Mouse (Mus musculus): ENCODE measurements around the gene Zbtb18.
"Not testable (repeated sequence)": the region's sequence is repeated elsewhere in the genome, so short reads cannot be mapped to it uniquely, and the experiment has no call there.

Zbtb18 gene

DNA sequence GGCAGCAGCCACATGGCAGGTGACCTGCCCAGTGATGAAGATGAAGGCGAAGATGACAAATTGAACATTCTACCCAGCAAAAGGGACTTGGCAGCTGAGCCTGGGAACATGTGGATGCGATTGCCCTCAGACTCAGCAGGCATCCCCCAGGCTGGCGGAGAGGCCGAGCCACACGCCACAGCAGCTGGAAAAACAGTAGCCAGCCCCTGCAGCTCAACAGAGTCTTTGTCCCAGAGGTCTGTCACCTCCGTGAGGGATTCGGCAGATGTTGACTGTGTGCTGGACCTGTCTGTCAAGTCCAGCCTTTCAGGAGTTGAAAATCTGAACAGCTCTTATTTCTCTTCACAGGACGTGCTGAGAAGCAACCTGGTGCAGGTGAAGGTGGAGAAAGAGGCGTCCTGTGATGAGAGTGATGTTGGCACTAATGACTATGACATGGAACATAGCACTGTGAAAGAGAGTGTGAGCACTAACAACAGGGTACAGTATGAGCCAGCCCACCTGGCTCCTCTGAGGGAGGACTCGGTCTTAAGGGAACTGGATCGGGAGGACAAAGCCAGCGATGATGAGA lies 5.5 kb downstream of the Zbtb18 start:
- no peak for DNase-seq

DNA sequence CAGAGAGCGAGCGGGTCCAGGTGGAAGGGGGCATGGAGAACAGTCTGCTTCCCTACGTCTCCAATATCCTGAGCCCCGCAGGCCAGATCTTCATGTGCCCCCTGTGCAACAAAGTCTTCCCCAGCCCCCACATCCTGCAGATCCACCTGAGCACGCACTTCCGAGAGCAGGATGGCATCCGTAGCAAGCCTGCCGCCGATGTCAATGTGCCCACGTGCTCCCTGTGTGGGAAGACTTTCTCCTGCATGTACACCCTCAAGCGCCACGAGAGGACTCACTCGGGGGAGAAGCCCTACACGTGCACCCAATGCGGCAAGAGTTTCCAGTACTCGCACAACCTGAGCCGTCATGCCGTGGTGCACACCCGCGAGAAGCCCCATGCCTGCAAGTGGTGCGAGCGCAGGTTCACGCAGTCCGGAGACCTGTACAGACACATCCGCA lies 6.0 kb downstream of the Zbtb18 start:
- DNase-seq: peak in 1 of 2 experiments; percentile 4

DNA sequence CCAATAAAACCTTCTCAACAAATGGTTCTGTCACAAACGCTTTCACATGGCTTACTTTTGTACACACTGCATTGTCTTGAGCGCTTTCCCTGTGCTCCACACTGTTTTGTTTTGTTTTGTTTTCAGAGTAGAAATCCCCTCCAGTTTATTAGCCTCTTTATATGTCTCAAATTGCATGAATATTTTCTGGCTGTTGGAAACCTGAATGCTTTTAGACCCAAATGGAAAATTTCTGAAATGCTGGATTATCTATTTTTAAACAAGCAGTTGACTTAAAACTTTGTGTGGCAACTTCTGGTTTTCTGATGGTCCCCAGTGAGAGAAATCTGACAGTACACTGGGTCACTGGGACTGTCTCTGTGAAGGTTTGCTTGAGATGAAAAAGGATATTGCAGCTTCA lies 6.8 kb downstream of the Zbtb18 start:
- no peak for DNase-seq

DNA sequence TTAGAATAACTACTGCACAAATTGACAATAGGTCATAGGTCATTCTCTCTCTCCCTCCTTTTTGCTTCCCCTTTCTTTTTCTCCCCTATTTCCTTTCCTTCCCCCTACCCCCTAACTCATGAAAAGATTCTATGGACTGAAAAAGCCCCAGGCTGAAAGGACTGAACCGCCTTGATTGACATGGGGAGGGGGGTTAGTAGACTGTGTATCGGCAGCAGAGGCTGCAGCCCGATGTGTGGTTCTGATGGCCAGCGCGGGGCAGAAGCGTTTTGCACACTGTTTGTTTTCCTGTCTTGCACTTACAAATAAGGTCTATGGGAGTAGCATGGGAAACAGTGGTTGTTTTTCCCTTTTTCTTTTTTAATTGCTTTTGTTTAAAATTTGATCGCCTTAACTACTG lies 7.7 kb downstream of the Zbtb18 start:
- DNase-seq: not testable (repeated sequence)

DNA sequence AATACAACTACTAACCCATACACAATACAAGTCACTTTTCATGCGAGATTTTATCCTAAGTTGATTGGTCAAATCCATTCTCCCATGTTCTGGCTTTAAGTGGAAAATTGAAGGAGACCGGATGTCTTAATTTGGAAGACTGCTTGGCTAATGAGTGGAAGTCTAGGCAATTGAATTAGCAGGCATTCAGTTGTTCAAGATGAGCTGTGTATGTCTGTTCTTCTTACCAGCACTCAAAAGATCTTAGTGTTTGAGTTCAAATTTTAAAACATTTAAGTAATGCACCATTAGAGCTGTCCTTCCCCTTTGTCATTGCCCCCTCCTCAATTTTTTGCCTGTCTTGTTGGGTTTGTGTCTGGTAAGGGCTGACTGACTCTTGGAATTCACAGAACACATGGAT lies 8.9 kb downstream of the Zbtb18 start:
- no peak for DNase-seq

DNA sequence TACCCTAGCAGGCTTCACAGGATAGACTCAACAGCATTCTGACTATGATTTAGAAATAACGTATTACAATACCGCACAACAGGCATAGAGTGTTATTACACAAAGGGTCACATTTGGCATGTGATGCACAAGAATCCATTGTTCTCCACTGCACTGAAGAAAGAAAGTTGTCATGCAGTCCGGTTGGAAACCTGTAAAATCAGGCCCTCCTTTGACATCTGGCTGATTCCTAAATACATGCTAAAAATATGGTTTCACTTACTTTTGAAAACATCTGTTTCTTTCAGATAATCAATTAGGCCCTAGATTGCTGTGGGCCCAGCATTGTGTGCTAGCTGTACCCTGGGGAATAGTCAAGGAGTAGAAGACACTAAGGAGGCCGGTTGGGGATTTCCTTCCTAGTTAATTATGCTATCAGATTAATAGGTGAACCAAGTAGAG lies 9.9 kb downstream of the Zbtb18 start:
- no peak for DNase-seq

DNA sequence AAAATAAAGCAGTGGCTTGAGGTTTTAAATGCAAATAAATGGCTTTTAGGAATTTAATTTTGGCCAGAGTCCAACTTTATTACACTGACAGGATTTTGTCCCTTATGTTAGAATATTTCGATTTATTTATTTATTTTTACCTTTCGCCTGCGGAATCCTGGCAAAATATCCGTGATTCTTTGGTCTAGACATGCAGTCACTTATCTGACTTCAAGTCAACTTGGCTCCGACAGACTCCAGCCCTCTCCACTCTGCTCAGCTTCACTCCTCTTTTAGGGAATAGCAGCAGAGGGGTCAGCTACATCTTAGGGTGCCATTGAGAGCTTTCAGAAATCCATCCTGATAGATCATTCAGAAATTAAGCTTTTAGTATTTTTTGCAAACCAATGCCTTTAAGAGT lies 10.8 kb downstream of the Zbtb18 start:
- DNase-seq: no peak

DNA sequence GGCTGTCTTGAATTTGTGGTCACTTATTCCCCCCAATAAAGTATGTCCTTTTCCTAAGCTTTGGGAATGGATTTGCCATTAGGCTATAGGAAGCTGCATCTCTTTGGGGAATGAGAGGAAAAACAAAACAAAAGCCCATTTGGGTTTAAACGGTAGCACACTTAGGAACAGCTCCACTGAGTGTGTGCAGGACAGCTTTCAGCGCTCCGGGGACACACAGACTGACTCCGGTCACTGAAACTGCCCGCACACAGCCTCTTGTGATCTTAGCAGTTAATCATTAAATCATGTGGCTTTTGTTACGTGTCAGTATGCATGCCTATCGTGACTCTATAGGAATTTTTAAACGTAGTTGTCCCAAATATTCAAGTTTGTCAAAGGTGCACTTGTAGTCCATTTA lies 11.7 kb downstream of the Zbtb18 start:
- peak; percentile 35 to 42 for DNase-seq

DNA sequence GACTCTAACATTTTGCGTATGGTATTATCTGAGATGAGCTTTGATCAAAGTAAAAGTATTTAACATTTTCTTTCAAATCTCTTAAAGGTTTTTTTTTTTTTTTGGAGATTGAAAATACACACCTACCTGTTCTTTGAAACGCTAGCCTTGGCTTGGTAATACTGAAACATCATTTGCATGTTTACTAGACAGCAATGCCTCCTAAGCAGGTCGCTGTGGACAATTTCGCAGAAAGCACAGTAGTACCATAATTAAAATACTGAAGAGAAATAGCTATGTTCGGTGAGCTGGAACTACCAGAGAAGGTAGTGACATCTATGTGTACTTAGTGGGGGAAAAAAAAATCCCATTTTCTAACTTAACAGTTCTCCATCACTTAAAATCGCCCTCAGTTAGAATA lies 12.3 kb downstream of the Zbtb18 start:
- no peak for DNase-seq

DNA sequence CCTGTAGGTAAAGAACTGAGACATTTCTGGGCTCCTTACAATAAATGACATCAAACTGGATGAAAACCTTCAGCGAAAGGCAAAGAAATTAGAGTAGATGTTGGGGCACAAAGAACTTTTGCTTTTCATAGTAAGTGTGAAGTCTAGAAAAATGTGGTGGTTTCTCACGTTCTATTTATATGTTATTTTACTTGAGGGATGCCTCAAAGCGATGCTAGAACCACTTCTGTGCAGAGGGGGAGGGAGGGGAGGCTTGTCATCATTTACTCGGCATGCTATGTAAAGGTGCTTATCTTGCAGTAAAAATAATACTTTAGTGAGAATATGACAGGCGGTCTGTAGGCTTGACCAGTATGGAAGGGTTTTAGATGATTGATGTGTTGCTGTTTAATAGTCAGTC lies 13.3 kb downstream of the Zbtb18 start:
- no peak for DNase-seq

DNA sequence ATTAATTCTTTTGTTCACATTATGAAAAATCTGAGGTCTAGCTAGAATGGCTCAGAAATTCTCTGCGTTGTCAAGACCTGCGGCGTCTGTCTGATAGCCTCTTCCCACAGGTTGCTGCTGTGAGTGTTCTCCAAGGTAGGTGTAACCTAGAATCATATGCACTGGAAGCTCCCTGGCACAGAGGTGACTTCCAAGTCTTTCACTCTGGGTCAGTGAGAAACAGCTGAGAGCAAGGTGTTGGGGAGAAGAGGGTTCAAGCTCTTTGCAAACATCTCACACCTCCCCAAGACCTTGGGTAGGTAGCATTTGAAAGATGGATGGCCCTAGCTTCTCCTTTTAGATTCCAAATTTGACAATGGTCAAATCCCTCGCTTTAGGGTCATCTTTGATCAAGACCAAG lies 14.1 kb downstream of the Zbtb18 start:
- DNase-seq: no peak

DNA sequence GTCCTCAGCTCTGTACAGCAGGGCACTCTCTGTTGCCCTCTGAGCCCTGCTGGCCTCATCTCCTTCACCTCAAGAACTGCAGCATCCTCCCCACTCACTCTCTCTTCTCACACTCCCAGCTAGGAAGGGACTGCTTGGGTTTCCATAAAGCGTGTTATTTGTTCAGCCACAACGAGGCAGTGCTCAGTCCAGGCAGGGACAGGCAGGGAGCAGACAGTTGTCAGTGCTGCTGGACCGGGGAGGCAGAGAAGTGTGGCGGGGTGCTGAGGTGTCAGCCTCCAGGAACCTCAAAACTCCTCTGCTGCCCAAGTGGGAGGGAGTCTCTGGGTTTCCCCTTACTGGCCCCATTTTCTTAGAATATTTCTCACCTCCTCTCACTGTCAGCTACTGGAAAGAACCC lies 14.6 kb downstream of the Zbtb18 start:
- DNase-seq: no peak

DNA sequence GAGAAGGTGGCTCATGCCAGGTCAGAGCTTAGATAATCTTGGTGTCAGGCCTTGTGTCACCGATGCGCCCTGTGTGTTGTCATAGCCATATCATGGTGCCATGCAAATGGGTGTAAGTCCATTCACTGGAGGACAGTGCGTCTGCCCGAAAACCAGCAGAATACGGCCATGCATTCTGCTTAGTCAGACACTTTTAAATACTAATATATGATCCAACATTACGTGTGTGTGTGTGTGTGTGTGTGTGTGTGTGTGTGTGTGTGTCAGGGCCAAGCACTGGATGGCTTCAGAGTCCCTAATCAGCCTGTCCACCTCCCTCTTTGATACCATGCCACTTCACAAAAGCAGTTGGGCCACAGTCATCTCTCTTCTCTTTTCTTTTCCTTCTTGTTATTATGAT lies 15.8 kb downstream of the Zbtb18 start:
- no peak for DNase-seq

DNA sequence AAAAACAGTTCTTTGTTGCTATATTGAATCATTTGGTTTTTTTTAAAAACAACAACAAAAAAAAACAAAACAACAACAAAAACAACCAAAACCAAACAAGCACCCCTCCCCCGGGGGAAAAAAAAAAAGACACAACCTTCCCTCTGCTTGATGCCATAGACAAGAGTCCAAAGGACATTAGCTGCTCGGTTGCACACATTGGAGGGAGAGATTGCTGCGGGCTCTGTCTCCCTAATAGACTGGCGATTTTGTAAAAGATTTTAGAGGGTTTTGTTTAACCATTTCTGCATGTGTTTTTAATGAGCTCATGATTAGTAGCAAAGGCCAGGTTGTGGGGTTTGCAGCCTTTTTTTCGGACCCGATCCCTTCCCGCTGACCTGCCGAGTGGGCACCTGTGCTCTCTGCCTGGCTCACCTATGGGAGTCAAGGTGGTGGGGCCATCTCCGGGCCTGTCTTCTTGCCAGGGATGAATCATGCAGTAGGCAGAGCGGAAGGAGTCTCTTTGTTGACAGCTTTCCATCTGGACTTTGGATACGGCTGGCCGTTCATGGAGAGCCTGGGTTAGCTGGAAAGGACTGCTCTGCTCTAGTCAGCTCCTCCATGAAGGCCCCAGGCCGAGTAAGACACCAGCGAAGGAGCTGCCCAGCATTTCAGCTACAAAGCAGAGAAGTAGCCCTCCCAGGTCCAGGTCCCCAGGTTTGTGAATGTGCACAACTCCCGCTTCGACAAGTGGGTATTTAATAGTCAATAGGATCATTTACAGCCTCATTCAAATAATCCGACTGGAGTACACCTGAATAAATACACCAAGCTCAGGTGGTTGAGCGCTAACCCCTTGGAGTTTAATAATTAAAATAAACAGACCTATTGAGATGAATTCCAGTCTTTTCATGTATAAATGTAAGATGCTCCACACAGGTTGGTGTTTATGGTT lies 16.6 kb downstream of the Zbtb18 start:
- peak; percentile 78 to 86 for DNase-seq

DNA sequence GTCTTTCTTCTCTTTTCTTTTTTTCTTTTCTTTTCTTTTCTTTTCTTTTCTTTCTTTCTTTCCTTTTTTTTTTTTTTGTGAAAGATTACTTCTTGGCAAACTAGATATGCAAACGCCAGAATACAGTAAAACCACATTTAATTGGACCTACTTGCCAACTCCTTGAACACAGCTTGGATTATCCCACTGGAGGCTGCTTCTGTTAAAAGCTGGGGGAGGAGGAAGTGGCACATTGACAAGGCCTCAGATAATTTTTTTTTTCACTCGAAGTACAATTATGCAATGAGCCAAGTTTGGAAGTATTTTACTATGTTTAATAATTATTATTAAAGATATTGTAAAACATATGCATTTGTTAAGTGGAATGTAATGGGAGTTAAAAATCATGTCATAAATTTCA lies 17.4 kb downstream of the Zbtb18 start:
- no peak for DNase-seq

DNA sequence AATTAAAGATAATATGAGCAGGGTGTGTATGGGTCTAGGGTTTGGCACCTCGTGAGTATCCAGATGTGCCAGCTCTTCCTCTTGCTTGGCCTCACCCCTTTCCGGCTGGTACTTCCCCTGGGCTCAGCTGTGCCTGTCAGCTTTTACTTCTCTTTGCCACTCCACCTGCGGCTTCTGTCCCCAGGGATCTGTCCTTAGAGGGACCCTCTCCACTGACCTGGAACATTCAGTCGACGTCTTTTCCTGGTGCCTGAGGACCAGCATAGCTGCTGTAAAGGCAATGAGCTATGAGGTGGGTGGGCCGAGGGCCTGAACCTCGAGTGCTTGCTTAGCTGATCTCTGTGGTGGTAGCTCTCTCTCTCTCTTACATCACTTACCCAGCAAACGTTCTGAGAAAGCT lies 25.0 kb downstream of the Zbtb18 start:
- no peak for DNase-seq

DNA sequence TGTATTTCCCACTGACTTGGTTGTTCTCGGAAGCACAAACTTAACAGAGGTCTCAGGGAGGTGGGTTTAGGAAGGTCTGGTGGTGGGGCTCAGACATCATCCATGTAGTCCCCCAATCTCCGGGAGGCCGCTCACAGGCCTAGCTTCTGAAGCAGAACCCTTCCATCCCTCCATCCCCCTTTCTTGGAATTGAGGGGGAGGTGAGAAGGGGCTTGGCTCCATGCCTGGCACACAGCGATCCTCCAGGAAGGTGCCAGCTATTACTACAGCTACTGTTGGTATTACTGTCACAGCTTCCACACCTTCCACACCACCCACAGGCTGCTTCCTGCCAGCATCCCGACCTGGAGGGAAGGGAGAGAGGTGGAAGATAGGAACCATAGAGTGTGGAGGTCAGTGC lies 26.3 kb downstream of the Zbtb18 start:
- no peak for DNase-seq

DNA sequence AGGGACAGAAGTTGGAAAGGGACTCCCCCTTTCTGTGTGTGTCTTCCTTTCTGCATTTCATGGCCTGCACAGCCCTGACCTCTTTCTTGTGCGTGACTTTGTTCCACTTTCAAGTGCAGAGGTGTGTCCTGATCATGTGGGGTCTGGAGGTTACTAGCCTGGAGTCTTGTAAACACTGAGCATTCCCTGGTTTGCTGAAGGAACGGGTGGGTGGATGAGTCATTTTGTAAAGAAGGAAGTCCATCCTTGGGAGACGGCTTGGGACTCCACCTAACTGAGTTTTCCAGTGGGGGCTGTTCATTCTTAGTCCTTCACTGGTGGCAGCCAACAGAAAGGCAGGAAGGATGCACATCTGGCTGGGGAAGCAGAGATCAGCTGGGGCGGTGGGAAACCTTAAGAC lies 27.9 kb downstream of the Zbtb18 start:
- no peak for DNase-seq

DNA sequence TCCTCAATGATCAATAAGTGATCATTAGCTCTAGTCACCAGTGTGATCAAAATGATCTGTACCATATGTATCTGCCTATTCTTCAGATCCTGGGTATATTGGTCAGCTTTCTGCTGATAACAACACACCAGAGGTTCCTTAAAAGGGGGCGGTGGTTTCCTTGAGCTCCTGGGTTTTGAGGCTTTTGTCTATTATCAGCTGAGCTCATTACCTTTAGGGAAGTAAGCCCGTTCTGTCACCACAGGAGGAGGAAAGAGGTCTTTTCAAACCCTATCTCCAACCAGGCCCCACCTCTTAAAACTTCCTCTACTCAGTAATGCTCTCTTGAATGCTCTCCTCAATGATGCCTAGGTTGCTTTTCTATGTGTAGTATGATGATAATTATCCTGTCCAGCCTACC lies 28.8 kb downstream of the Zbtb18 start:
- DNase-seq: no peak

DNA sequence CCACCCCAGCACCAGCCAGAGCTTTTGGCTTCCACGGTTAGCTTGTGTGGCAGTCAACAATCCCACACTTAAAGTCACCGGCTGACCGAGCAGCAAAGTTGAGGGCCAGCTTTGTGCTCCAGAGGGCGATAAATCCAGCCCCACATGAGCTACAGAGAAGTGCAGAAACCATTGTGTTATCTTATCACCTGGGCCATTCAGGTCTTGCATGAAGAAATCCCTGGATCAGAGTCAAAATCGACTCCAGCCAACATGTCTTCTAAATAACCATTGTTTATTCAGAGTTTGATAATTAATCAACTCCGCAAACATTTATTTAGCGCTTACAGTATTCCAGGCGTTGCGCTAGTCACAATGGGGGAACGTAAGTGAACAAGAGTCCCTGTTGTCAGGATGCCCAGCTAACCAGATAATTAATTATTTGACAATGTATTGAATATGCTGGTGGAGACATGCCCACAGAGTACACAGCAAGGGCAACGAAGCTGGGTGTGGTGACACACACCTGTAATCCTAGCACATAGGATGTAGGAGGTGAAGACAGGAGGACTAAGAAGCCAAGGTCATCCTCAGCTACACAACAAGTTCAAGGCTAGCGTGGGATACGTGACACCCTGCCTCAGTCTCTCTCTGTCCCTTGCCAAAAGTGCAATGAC lies 33.5 kb downstream of the Zbtb18 start:
- no peak for DNase-seq

DNA sequence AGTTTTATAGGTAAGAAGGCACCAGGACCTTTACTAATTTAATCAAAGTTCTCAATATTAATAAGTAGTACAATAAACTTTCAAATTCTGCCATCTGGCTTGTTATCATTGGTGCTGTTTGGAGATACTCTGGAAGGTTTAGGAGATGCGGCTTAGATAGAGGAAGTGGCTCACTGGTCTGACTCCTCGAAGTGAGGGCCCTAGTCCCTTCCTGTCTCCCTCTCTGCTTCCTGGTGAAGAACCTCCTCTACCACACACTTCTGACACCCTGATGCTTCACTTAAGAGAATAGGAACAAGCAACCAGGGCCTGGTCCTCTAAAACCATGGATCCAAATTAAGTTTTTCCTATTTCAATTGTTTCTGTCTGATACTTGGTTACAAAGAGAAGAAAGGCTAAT lies 36.4 kb downstream of the Zbtb18 start:
- DNase-seq: no peak

DNA sequence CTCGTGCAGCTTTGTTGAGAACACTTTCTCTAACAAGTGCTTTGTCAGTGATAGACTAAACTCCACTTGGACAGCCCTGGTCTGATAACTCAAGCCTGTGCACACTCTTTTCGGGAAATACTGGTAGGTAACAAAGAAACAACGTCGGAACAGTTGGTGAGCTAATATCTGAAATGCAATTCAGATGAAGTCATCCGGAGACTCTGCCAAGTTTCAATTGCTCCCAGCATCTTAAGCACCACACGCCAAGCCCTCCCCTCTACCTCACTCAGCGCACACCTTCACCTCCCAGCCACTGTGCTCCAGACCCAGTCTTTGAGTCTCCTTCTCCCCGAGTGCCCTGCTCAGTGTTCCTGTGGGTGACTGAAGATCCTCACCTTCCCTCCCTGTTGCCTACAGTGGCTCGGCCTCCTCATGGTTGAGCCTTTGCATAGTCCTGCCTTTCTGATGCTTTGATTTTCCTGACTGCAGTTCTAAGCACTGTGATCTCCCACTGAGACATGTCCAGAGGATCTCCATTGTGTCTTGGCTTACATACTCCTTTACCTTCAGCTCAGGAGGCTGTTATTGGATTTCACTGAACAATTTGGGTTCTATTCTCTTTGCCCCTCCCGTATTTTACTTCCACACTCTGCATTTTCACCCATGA lies 37.3 kb downstream of the Zbtb18 start:
- no peak for DNase-seq

DNA sequence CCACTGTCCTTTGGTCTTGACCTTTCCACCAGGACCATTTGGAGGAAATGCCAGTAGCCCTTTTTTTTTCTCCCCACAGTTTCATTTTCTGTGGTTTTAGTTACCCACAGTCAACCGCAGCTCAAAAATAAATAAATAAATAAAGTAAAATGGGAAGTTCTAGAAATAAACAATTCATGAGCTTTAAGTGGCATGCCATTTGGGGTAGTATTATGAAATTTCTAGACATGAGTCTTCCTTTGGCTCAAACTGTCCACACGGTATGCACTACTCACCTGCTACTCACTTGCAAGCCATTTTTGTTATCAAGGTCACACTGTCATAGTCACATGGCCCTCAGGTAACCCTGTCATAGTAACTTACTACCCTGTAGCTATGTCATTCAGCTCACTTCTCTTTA lies 41.5 kb downstream of the Zbtb18 start:
- DNase-seq: no peak
